Mouse (Mus musculus) liver, embryonic 14.5 days (tissue): ENCODE data around the gene Smyd4. TPM values are rescaled to one million over a fixed set of nuclear protein-coding genes. Genes with fewer than 3 reads are reported as not detected.

ENCODE experiments used
- ATAC-seq: fragments of 200-750 bp; cut with Nextera tagmentation; 2 replicates; pipeline ENCODE4 v1.8.0; 2017; ENCODE audit warnings: moderate number of reproducible peaks, mild to moderate bottlenecking, moderate library complexity; ENCODE audit not compliant: insufficient read depth
- DNase-seq, 3 experiments: peaks; one replicate each; pipeline ENCODE4 v3.0.0-alpha.2; 2012 to 2013; ENCODE audit warnings: low read depth in 3 of 3, low spot score in 3 of 3
- H3K27ac ChIP-seq: fragments of 300-500 bp; sonication (generic); 2 replicates; pipeline ENCODE4 v1.5.1; 2014; ENCODE audit warnings: moderate library complexity, mild to moderate bottlenecking, control low read depth, inconsistent platforms
- H3K27me3 ChIP-seq: fragments of 300-500 bp; sonication (generic); 2 replicates; pipeline ENCODE4 v1.6.1; 2014; ENCODE audit warnings: mild to moderate bottlenecking, low read length, moderate library complexity; ENCODE audit not compliant: control insufficient read depth, insufficient read depth
- H3K36me3 ChIP-seq: fragments of 300-500 bp; sonication (generic); replicated peaks from 2 replicates; pipeline ENCODE4 v1.6.1; 2014; ENCODE audit warnings: low read depth; ENCODE audit not compliant: control insufficient read depth, insufficient read depth
- H3K4me1 ChIP-seq, 2 experiments: fragments of 200-500 bp in 1 of 2; fragments of 300-500 bp in 1 of 2; sonication (generic) in 1 of 2; replicated peaks; 2 replicates each; pipeline ENCODE4 v1.6.1; 2012 to 2014; ENCODE audit warnings: antibody characterized with exemption in 1 of 2, inconsistent platforms in 1 of 2, low read length in 1 of 2; ENCODE audit not compliant: control insufficient read depth in 2 of 2, insufficient read depth in 2 of 2
- H3K4me2 ChIP-seq: fragments of 300-500 bp; sonication (generic); 2 replicates; pipeline ENCODE4 v1.6.1; 2014; ENCODE audit warnings: low read depth, mild to moderate bottlenecking, control low read depth, moderate library complexity
- H3K4me3 ChIP-seq, 2 experiments: fragments of 200-500 bp in 1 of 2; fragments of 300-500 bp in 1 of 2; sonication (generic) in 1 of 2; 2 replicates each; pipeline ENCODE4 v1.5.1; 2012 to 2014; ENCODE audit warnings: low read depth in 2 of 2, low read length in 2 of 2, mild to moderate bottlenecking in 2 of 2, control low read depth in 1 of 2, inconsistent platforms in 1 of 2, moderate library complexity in 1 of 2; ENCODE audit not compliant: insufficient read depth in 1 of 2
- H3K9ac ChIP-seq: fragments of 300-500 bp; sonication (generic); replicated peaks from 2 replicates; pipeline ENCODE4 v1.6.1; 2014; ENCODE audit warnings: mild to moderate bottlenecking, control low read depth, moderate library complexity
- H3K9me3 ChIP-seq: fragments of 300-500 bp; sonication (generic); 2 replicates; pipeline ENCODE4 v1.6.1; 2016; ENCODE audit warnings: low read length, mixed read lengths; ENCODE audit not compliant: control insufficient read depth
- CTCF ChIP-seq: IDR thresholded peaks from 2 replicates; pipeline ENCODE4 v1.5.1; 2016; ENCODE audit warnings: antibody characterized with exemption, low read depth, control low read depth
- EP300 ChIP-seq: IDR thresholded peaks from 2 replicates; pipeline ENCODE4 v1.6.1; 2016; ENCODE audit warnings: antibody characterized with exemption, low read depth
- WGBS: fragments of 180-500 bp; shearing (Covaris S2); extraction: QIAGEN DNeasy Blood & Tissue Kit; methylation state at CpG from one replicate; pipeline ENCODE4 v1.1.7; 2014; ENCODE audit not compliant: insufficient replicate concordance; 5-methylcytosine and 5-hydroxymethylcytosine counted together
- polyA plus RNA-seq, 2 experiments: library from polyadenylated mRNA; depleted of rRNA in 1 of 2; stranded (reverse) in 1 of 2; unstranded in 1 of 2; fragments of >200 nt; fragmentation: Nextera tagmentation in 1 of 2; extraction: Ambion mirVana in 1 of 2; gene quantifications; 2 replicates each; pipeline versions ENCODE4 v1.2.1 to v1.2.3; 2012 to 2014

Gene Smyd4
- polyA plus RNA-seq, 2 experiments, result 2.2 to 2.7 TPM

GRCm38 (mm10) chr11:75336676-75337075 is 11.6 kb upstream of the Smyd4 start:
- ATAC-seq (peak; percentile 39; the same call in 1 of the 2 replicates), DNase-seq (no peak)
- Histone ChIP-seq H3K4me2 (peak overlapping the region; percentile 28; the same call in 1 of the 2 replicates), H3K9ac (no peak overlapping the region), H3K27ac (no peak overlapping the region; the same call in 1 of the 2 replicates), H3K4me3 (no peak overlapping the region), H3K4me1 (peaks cover 2 to 10% of the 10 kb centered on the region in 2 experiments; a peak in 3 of 4 replicates), H3K9me3 (no peaks in the 10 kb centered on the region), H3K27me3 (no peaks in the 10 kb centered on the region), H3K36me3 (peaks cover 76% of the 10 kb centered on the region)
- no peak for TF ChIP-seq EP300
- TF ChIP-seq CTCF, result no peak
- WGBS, result 25% methylated on average over 8 of the region's 8 CpGs

- H3K4me2 ChIP-seq, result no peak overlapping the region
- H3K9me3 ChIP-seq, result no peaks in the 10 kb centered on the region
- H3K4me3 ChIP-seq, result no peak overlapping the region
- peaks cover 2 to 10% of the 10 kb centered on the region in 2 experiments; a peak in 3 of 4 replicates for H3K4me1 ChIP-seq
- no peak overlapping the region for H3K9ac ChIP-seq
- DNase-seq (no peak), ATAC-seq (peak; percentile 37; the same call in 1 of the 2 replicates)
- WGBS, result 60% methylated on average over 7 of the region's 7 CpGs
- no peak overlapping the region for H3K27ac ChIP-seq
- no peaks in the 10 kb centered on the region for H3K27me3 ChIP-seq
- TF ChIP-seq CTCF, result no peak
- no peak for TF ChIP-seq EP300
- peaks cover 79% of the 10 kb centered on the region for H3K36me3 ChIP-seq
Observed at GRCm38 (mm10) chr11:75337246-75337645, 11.0 kb upstream of the Smyd4 start.

GRCm38 (mm10) chr11:75340076-75340475 is 8.2 kb upstream of the Smyd4 start:
- H3K9me3 ChIP-seq, result no peaks in the 10 kb centered on the region
- H3K27ac ChIP-seq, result no peak overlapping the region
- no peak overlapping the region for H3K4me2 ChIP-seq
- no peak overlapping the region for H3K9ac ChIP-seq
- ATAC-seq (no peak), DNase-seq (no peak)
- H3K4me3 ChIP-seq, result no peak overlapping the region
- 87% methylated on average over 14 of the region's 14 CpGs for WGBS
- no peaks in the 10 kb centered on the region for H3K27me3 ChIP-seq
- H3K4me1 ChIP-seq, result peaks cover 2 to 16% of the 10 kb centered on the region in 2 experiments; a peak in 3 of 4 replicates
- peaks cover 64% of the 10 kb centered on the region for H3K36me3 ChIP-seq
- TF ChIP-seq CTCF (no peak), EP300 (no peak)

- Histone ChIP-seq H3K9me3 (no peaks in the 10 kb centered on the region), H3K4me1 (peaks cover 4 to 18% of the 10 kb centered on the region in 2 experiments; a peak in 3 of 4 replicates), H3K9ac (no peak overlapping the region), H3K27me3 (no peaks in the 10 kb centered on the region), H3K4me2 (no peak overlapping the region), H3K36me3 (peaks cover 58% of the 10 kb centered on the region), H3K4me3 (no peak overlapping the region), H3K27ac (no peak overlapping the region)
- TF ChIP-seq CTCF, result no peak
- TF ChIP-seq EP300, result no peak
- WGBS, result 85% methylated on average over 12 of the region's 12 CpGs
- DNase-seq (no peak), ATAC-seq (no peak)
Observed at GRCm38 (mm10) chr11:75340698-75341345, 7.4 kb upstream of the Smyd4 start.

GRCm38 (mm10) chr11:75343096-75343495 is 5.1 kb upstream of the Smyd4 start:
- H3K27me3 ChIP-seq, result no peaks in the 10 kb centered on the region
- WGBS, result 75% methylated on average over 2 of the region's 2 CpGs
- DNase-seq (no peak), ATAC-seq (no peak)
- H3K27ac ChIP-seq, result no peak overlapping the region
- peaks cover 12 to 17% of the 10 kb centered on the region in 2 experiments for H3K4me1 ChIP-seq
- H3K4me2 ChIP-seq, result no peak overlapping the region
- TF ChIP-seq CTCF (no peak), EP300 (no peak)
- no peak overlapping the region for H3K4me3 ChIP-seq
- no peaks in the 10 kb centered on the region for H3K9me3 ChIP-seq
- H3K36me3 ChIP-seq, result peaks cover 39% of the 10 kb centered on the region
- no peak overlapping the region for H3K9ac ChIP-seq
